Mouse (Mus musculus) heart, adult 2 months (tissue): ENCODE measurements around the gene Gm17409. TPM values are rescaled to one million over a fixed set of nuclear protein-coding genes. Genes with fewer than 3 reads are reported as not detected.

Experiments
- DNase-seq, 2 experiments: peaks; one replicate each; pipeline ENCODE4 v3.0.0; 2021
- H3K27ac ChIP-seq: fragments of 200-600 bp; 2 replicates; pipeline ENCODE4 v1.8.1; 2022
- H3K27me3 ChIP-seq: fragments of 200-500 bp; 2 replicates; pipeline ENCODE4 v1.6.1; 2012; ENCODE audit warnings: mild to moderate bottlenecking, low read length, inconsistent platforms, mixed read lengths; ENCODE audit not compliant: control insufficient read depth, insufficient read depth
- H3K36me3 ChIP-seq: fragments of 200-500 bp; 2 replicates; pipeline ENCODE4 v1.6.1; 2012; ENCODE audit warnings: low read length, inconsistent platforms; ENCODE audit not compliant: control insufficient read depth, insufficient read depth
- H3K4me1 ChIP-seq: fragments of 200-500 bp; 2 replicates; pipeline ENCODE4 v1.6.1; 2011; ENCODE audit warnings: low read length; ENCODE audit not compliant: control insufficient read depth, insufficient read depth
- H3K4me3 ChIP-seq: fragments of 200-600 bp; 2 replicates; pipeline ENCODE4 v1.8.1; 2022
- H3K79me2 ChIP-seq: fragments of 200-500 bp; replicated peaks from 2 replicates; pipeline ENCODE4 v1.6.1; 2012; ENCODE audit warnings: mild to moderate bottlenecking, inconsistent platforms, low read length, moderate library complexity, mixed read lengths; ENCODE audit not compliant: control insufficient read depth, insufficient read depth
- H3K9ac ChIP-seq: fragments of 200-500 bp; 2 replicates; pipeline ENCODE4 v1.6.1; 2012; ENCODE audit warnings: low read depth, mild to moderate bottlenecking, control low read depth, inconsistent platforms, low read length, mixed read lengths
- CTCF ChIP-seq: fragments of 200-600 bp; IDR thresholded peaks from 2 replicates; pipeline ENCODE4 v1.8.1; 2022; ENCODE audit warnings: antibody characterized with exemption, mild to moderate bottlenecking, moderate library complexity
- EP300 ChIP-seq: fragments of 200-500 bp; IDR thresholded peaks from 2 replicates; pipeline ENCODE4 v1.6.1; 2011; ENCODE audit warnings: low read depth, low read length, control low read depth; ENCODE audit not compliant: insufficient read depth
- POLR2A ChIP-seq: fragments of 200-500 bp; IDR thresholded peaks from 2 replicates; pipeline ENCODE4 v1.6.1; 2011; ENCODE audit warnings: mild to moderate bottlenecking, low read depth, low read length, control low read depth; ENCODE audit not compliant: insufficient read depth
- WGBS: fragments of 180-500 bp; shearing (Covaris S2); methylation state at CpG from one replicate; pipeline ENCODE4 v1.1.7; 2018; 5-methylcytosine and 5-hydroxymethylcytosine counted together
- intact Hi-C: fragments of 180-260 bp; cut with DNase I; formaldehyde crosslinking; loops from one replicate; pipeline ENCODE4 v1.15.1; 2025
- polyA plus RNA-seq: library from polyadenylated mRNA; depleted of rRNA; stranded (reverse); fragments of >200 nt; gene quantifications from 2 replicates; pipeline ENCODE4 v1.2.3, GENCODE M21; 2012
- total RNA-seq, 2 experiments: library from RNA; stranded (reverse); gene quantifications; 2 replicates each; pipeline ENCODE4 v1.2.3; 2021

Gene Gm17409
- total and polyA plus RNA-seq, 3 experiments: not detected

DNA sequence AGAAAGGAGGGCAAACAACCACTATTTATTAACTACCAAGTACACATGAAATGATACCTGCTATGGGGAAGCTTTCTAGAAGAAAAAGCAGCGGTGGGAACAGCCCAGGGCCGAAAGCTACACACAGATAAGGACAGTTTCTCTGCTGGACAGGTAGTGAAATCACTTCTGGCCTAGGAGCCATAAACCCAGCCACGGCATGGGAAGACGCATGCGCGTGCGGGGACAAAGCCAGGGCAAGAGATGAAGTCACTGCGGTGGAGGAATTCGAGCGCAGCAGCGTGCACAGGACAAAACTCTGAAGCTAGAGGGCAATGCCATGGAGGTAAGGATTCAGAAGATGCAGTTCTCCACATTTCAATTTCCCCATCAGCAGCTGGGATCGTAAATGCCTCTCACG, 34.4 kb upstream of the Gm17409 start:
- intact Hi-C loops: no loop called here
- no peaks in the 10 kb centered on the region for H3K4me1 ChIP-seq
- no peak overlapping the region for H3K4me3 ChIP-seq
- no peaks in the 10 kb centered on the region; the same call in 1 of the 2 replicates for H3K36me3 ChIP-seq
- WGBS: 86% methylated on average over 13 of the region's 13 CpGs
- H3K27ac ChIP-seq: no peak overlapping the region
- H3K9ac ChIP-seq: no peak overlapping the region
- H3K79me2 ChIP-seq: no peaks in the 10 kb centered on the region
- TF ChIP-seq CTCF (no peak), POLR2A (no peak), EP300 (no peak)
- H3K27me3 ChIP-seq: no peaks in the 10 kb centered on the region
- DNase-seq: no peak

DNA sequence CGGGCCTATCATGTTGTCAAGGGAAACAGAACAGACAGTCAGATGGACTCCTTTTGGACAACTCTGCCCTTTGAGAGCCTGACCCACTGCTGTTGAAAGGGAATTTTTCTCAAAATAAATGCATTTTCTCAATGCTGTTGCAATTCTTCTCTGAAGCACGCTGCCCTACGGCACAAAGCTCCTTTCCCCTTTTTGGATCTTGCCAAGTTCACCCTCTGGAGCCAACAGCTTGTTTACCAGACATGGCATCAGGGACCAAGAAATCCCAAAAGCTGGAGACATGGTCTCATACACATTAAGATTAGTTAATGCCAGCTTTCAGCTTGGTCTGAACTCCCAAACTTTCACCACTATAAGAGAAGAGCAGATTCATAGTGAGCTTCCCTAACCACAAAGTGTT, 33.0 kb upstream of the Gm17409 start:
- TF ChIP-seq POLR2A (no peak), EP300 (no peak), CTCF (no peak)
- Histone ChIP-seq H3K27me3 (no peaks in the 10 kb centered on the region), H3K79me2 (no peaks in the 10 kb centered on the region), H3K9ac (no peak overlapping the region), H3K4me3 (no peak overlapping the region), H3K27ac (no peak overlapping the region), H3K36me3 (no peaks in the 10 kb centered on the region; the same call in 1 of the 2 replicates), H3K4me1 (no peaks in the 10 kb centered on the region)
- 91% methylated on average over 3 of the region's 3 CpGs for WGBS
- intact Hi-C loops: no loop called here
- DNase-seq: no peak

DNA sequence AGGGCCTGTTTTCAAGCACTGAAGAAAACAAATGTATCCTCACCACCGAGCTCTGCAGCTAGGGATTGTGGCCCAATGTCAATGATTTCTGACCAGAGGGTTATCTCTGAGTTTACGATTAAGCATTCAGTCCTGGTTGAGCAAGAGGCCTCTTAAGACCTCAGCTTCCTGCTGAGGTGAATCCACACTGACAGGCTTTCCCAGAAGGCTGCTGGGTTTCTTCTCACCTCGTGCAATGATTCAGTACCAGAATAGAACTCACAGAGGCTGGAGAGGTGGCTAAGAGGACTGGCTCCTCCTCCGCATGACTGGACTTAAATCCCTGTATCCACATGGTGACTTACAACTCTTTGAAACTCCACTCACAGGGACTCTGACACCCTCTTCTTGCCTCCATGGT, 26.8 kb upstream of the Gm17409 start:
- WGBS: 56% methylated on average over 4 of the region's 4 CpGs
- TF ChIP-seq CTCF: no peak
- Histone ChIP-seq H3K4me1 (no peaks in the 10 kb centered on the region), H3K36me3 (no peaks in the 10 kb centered on the region; the same call in 1 of the 2 replicates), H3K27me3 (no peaks in the 10 kb centered on the region), H3K4me3 (no peak overlapping the region), H3K27ac (no peak overlapping the region), H3K9ac (no peak overlapping the region), H3K79me2 (no peaks in the 10 kb centered on the region)
- no peak for DNase-seq
- intact Hi-C loops: no loop called here

DNA sequence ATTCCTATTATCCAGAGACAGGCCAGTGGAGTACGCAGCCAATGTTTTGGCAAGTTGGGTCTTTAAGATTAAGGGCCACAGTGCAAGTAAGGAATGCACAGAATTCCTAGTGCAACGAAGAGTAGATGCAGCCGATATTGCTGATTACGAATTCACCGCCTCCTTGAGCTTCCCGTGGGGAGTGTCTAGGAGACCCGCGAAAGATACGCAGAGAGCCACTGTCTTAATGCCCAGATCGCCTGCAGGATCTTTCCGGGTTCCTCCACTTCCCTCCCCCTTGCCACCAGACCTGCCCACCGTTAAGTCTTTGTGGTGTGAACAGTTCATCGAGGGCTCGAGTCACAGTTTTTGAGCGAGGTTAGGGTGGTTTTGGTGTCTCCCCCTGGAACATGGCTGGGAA, 22.9 kb upstream of the Gm17409 start:
- WGBS: 92% methylated on average over 15 of the region's 15 CpGs
- TF ChIP-seq CTCF: no peak
- TF ChIP-seq POLR2A: no peak
- TF ChIP-seq EP300: no peak
- Histone ChIP-seq H3K27ac (no peak overlapping the region), H3K36me3 (no peaks in the 10 kb centered on the region), H3K4me3 (no peak overlapping the region), H3K4me1 (no peaks in the 10 kb centered on the region), H3K27me3 (no peaks in the 10 kb centered on the region), H3K79me2 (no peaks in the 10 kb centered on the region), H3K9ac (no peak overlapping the region)
- intact Hi-C loops: no loop called here
- no peak for DNase-seq

DNA sequence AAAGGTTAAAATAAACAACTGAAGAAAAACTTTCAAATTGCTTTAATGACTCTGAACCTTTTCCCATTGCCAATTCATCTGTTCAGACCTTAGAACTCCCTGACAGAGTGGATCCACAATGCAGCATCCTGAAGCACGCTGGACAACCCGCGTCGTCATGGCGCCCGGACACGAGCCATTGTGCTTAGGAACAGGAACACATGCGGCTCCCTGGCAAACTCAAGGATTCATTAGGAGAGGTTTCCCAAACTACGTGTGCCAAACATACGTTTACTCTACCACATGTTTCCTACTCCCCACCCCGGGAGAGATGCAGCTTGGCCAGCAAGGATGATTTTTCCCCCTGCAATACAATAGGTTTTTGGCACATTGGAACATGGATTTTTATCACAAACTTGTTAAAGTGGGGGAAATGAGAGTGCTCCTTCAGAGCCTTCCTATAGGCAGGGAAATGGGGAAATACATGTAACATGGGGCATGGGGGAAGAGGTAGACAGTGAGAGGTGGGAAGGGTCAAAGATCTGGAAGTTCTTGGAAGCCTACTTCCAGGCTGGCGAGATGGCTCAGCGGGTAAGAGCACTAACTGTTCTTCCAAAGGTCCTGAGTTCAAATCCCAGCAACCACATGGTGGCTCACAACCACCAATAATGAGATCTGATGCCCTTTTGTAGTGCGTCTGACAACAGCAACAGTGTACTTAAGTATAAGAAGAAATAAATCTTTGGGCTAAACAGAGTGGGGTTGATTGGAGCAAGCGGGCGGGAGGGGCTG, 15.6 kb upstream of the Gm17409 start:
- no peak for DNase-seq
- 0 out of 2 replicates have a peak, but pooled peaks cover 1% of the 10 kb centered on the region for H3K4me1 ChIP-seq
- TF ChIP-seq POLR2A (no peak), CTCF (no peak), EP300 (no peak)
- H3K79me2 ChIP-seq: no peaks in the 10 kb centered on the region
- intact Hi-C loops: no loop called here
- H3K9ac ChIP-seq: no peak overlapping the region
- WGBS: 83% methylated on average over 16 of the region's 16 CpGs
- H3K27ac ChIP-seq: no peak overlapping the region
- no peaks in the 10 kb centered on the region for H3K36me3 ChIP-seq
- H3K27me3 ChIP-seq: no peaks in the 10 kb centered on the region
- H3K4me3 ChIP-seq: no peak overlapping the region

DNA sequence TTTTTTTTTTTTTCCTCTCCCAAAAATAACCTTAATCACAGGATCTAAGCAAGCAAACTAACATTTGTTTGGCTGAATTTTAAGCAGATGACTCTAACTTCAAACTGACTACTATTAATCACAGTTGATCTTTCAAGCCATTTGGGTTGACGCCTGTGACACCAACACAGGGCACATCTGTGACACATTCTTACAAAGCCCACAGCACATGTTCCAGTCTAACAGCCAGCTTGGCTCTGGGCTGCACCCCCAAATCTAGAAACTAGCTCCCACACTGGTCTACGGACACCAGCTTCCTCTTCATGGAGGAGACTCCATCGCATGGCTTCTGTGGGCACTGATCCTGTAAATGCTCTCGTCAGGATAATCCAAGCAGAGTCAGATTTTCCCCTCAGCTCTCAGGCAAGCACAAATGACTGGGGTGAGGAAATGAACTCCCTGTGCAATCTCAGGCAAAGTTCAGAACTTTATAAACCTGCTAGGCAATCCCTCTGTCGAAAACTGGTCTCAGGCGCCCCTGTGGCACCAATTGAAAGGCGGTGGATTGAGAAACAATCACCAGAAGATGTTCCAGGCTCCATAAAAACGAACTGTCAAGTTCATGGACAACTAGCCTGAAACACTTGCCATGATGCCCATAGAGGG, 13.0 kb upstream of the Gm17409 start:
- no peak for DNase-seq
- H3K79me2 ChIP-seq: no peaks in the 10 kb centered on the region
- H3K4me1 ChIP-seq: 0 out of 2 replicates have a peak, but pooled peaks cover 1% of the 10 kb centered on the region
- intact Hi-C loops: no loop called here
- no peaks in the 10 kb centered on the region for H3K36me3 ChIP-seq
- H3K9ac ChIP-seq: no peak overlapping the region
- H3K27me3 ChIP-seq: no peaks in the 10 kb centered on the region
- 88% methylated on average over 8 of the region's 8 CpGs for WGBS
- TF ChIP-seq CTCF (no peak), EP300 (no peak), POLR2A (no peak)
- H3K27ac ChIP-seq: no peak overlapping the region
- no peak overlapping the region for H3K4me3 ChIP-seq
